ENCODE assay signal across 8 mouse cellular contexts in the genomic region with DNA sequence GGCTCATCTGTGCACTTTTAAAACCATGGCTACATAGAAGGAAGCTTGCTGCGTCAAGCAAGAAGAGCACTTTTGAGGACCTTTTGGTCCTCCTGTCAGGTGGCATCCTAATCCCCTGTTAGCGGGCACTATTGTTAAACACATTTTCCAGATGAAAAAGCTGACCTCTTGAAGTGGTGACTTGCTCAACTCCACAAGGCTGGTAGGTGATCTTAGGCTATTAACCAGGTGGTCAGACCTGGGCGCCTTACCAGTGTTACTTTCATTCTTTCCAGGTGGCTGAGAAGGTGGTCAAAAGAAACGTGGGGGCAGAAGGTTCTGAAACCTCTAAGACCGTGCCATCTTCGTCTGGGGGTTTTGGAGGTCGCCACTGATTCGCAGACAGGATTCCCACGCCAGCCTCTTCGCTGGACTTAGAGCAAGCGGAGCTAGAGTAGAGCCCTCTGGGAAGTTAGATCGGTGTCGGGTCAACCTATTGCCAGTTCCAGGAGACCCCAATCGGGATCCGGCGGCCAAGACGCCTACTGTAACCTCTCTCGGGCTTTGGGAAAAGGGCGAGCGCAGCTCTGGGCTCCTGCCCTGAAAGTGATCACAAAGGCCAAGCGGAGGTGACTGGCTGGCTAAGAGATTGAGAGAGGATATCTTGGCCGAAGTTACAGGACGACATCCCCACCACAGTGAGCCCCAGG. TPM values are rescaled to one million over a fixed set of nuclear protein-coding genes. Genes with fewer than 3 reads are reported as not detected.
DNase-seq lines count a peak whose midpoint lies in the region; ATAC-seq and TF ChIP-seq lines count a peak whose summit lies in the region.

No protein-coding gene starts in this region.

- POLR2A ChIA-PET in Patski (lab: Charles Lee) = interaction anchor here (0.9 to 1.3 kb wide), 3 partner anchors 16 to 38 kb away, joined by 3 to 4 read pairs (median 3); partner anchors contain the start of gene Pi4k2a

- no peak for DNase-seq in kidney, postnatal 36 days
- DNase-seq in Patski (ENCODE audit: low read depth, low spot score) = no peak
- no peak for DNase-seq in hindbrain, embryonic 11.5 days (ENCODE audit: low spot score)
- peak; percentile 90 for DNase-seq in midbrain, embryonic 11.5 days (ENCODE audit: low spot score, missing footprints)
- DNase-seq in cerebellum, adult 11 months = no peak
- DNase-seq in spleen, adult 18-20 months = no peak
- DNase-seq in testis, postnatal 10 days (ENCODE audit: low spot score) = no peak

- in situ Hi-C loops in Patski (cut with MboI; ENCODE audit: low pct_unique_long_range_greater_than_20kb) = no loop called here

- peak overlapping the region; percentile 78 for H3K9ac ChIP-seq in kidney, embryonic 15.5 days
- H3K9ac ChIP-seq in hindbrain, embryonic 11.5 days (ENCODE audit: low read depth, low read length) = peak overlapping the region; percentile 69
- peak overlapping the region; percentile 71 for H3K9ac ChIP-seq in midbrain, embryonic 11.5 days (ENCODE audit: low read length)

- H3K4me2 ChIP-seq in kidney, embryonic 15.5 days = peak overlapping the region; percentile 96
- H3K4me2 ChIP-seq in hindbrain, embryonic 11.5 days (replicated peaks; ENCODE audit: low read depth, low read length) = peak overlapping the region; percentile 98
- H3K4me2 ChIP-seq in midbrain, embryonic 11.5 days = peak overlapping the region; percentile 96

- no peaks in the 10 kb centered on the region for H3K9me3 ChIP-seq in kidney, embryonic 15.5 days (replicated peaks)
- H3K9me3 ChIP-seq in hindbrain, embryonic 11.5 days (ENCODE audit: control insufficient read depth, low read length) = no peaks in the 10 kb centered on the region
- no peaks in the 10 kb centered on the region for H3K9me3 ChIP-seq in midbrain, embryonic 11.5 days (ENCODE audit: control insufficient read depth, low read length)

- H3K27ac ChIP-seq in kidney, embryonic 15.5 days = peak overlapping the region; percentile 91
- no peak overlapping the region for H3K27ac ChIP-seq in hindbrain, embryonic 11.5 days (ENCODE audit: low read depth, low read length)
- no peak overlapping the region for H3K27ac ChIP-seq in midbrain, embryonic 11.5 days (ENCODE audit: low read depth, low read length)

- H3K4me1 ChIP-seq in kidney, embryonic 15.5 days = peaks cover 25% of the 10 kb centered on the region
- H3K4me1 ChIP-seq in hindbrain, embryonic 11.5 days (replicated peaks; ENCODE audit: control insufficient read depth, insufficient read depth, low read length) = peaks cover 3% of the 10 kb centered on the region; the same call in 1 of the 2 replicates
- H3K4me1 ChIP-seq in midbrain, embryonic 11.5 days (ENCODE audit: control insufficient read depth, insufficient read depth, low read length) = peaks cover 6% of the 10 kb centered on the region

- ATAC-seq in kidney, embryonic 15.5 days (replicated peaks; ENCODE audit: low FRiP score) = no peak
- ATAC-seq in Patski = peak; percentile 8
- ATAC-seq in hindbrain, embryonic 11.5 days (ENCODE audit: low FRiP score) = no peak
- no peak; the same call in 1 of the 2 replicates for ATAC-seq in midbrain, embryonic 11.5 days (ENCODE audit: low FRiP score)

- 5% methylated on average over 23 of the region's 23 CpGs for WGBS in kidney, embryonic 15.5 days
- WGBS in hindbrain, embryonic 11.5 days = 8% methylated on average over 23 of the region's 23 CpGs
- WGBS in midbrain, embryonic 11.5 days = 4% methylated on average over 23 of the region's 23 CpGs

- H3K4me3 ChIP-seq in kidney, embryonic 15.5 days (replicated peaks) = peak overlapping the region; percentile 69
- peak overlapping the region; percentile 61 for H3K4me3 ChIP-seq in hindbrain, embryonic 11.5 days (ENCODE audit: low read depth, low read length)
- H3K4me3 ChIP-seq in midbrain, embryonic 11.5 days (ENCODE audit: low read depth, low read length) = peak overlapping the region; percentile 54

- H3K36me3 ChIP-seq in kidney, embryonic 15.5 days = peaks cover 18% of the 10 kb centered on the region
- no peaks in the 10 kb centered on the region for H3K36me3 ChIP-seq in hindbrain, embryonic 11.5 days (ENCODE audit: control insufficient read depth, insufficient read depth, low read length)
- H3K36me3 ChIP-seq in midbrain, embryonic 11.5 days (ENCODE audit: control insufficient read depth, insufficient read depth, low read length) = no peaks in the 10 kb centered on the region

- no peaks in the 10 kb centered on the region; the same call in 1 of the 2 replicates for H3K27me3 ChIP-seq in kidney, embryonic 15.5 days
- H3K27me3 ChIP-seq in Patski = no peaks in the 10 kb centered on the region
- H3K27me3 ChIP-seq in hindbrain, embryonic 11.5 days (ENCODE audit: control insufficient read depth, insufficient read depth, low read length) = 0 out of 2 replicates have a peak, but pooled peaks cover 3% of the 10 kb centered on the region
- peaks cover 3% of the 10 kb centered on the region; the same call in 1 of the 2 replicates for H3K27me3 ChIP-seq in midbrain, embryonic 11.5 days (ENCODE audit: control insufficient read depth, insufficient read depth, low read length)

- CTCF ChIA-PET in Patski (lab: Charles Lee) = interaction anchor here (1.2 to 6.8 kb wide), 7 partner anchors 15 to 93 kb away, joined by 3 to 49 read pairs (median 4); partner anchors contain the start of gene Ankrd2

- TF ChIP-seq CTCF in Patski (IDR thresholded peaks at IDR 0.05) = no peak

RNA-seq across cellular contexts. Expression of gene Avpi1, which starts 0.7 kb away (rescaled TPM):
- 21.5 and 22.6 TPM in 2 replicates for polyA plus RNA-seq in kidney, embryonic 15.5 days (2015; fragmentation: Nextera tagmentation; extraction: Ambion mirVana)
- 34.6 TPM for polyA plus RNA-seq in Patski (2021)
- polyA plus RNA-seq in hindbrain, embryonic 11.5 days (2014; fragmentation: Nextera tagmentation; extraction: Ambion mirVana) = 11.0 and 14.1 TPM in 2 replicates
- polyA plus RNA-seq in midbrain, embryonic 11.5 days (2014; fragmentation: Nextera tagmentation; extraction: Ambion mirVana) = 11.1 and 12.9 TPM in 2 replicates

RNA-seq across cellular contexts. Expression of gene Marveld1, which starts 19.0 kb away (rescaled TPM):
- 9.7 and 9.8 TPM in 2 replicates for polyA plus RNA-seq in kidney, embryonic 15.5 days (2015; fragmentation: Nextera tagmentation; extraction: Ambion mirVana)
- polyA plus RNA-seq in Patski (2021) = 34.3 TPM
- 6.4 and 6.9 TPM in 2 replicates for polyA plus RNA-seq in hindbrain, embryonic 11.5 days (2014; fragmentation: Nextera tagmentation; extraction: Ambion mirVana)
- polyA plus RNA-seq in midbrain, embryonic 11.5 days (2014; fragmentation: Nextera tagmentation; extraction: Ambion mirVana) = 5.3 and 5.9 TPM in 2 replicates

RNA-seq across cellular contexts. Expression of gene Zfyve27, which starts 35.6 kb away (rescaled TPM):
- polyA plus RNA-seq in kidney, embryonic 15.5 days (2015; fragmentation: Nextera tagmentation; extraction: Ambion mirVana) = 26.5 and 29.4 TPM in 2 replicates
- polyA plus RNA-seq in Patski (2021) = 59.5 TPM
- 17.8 and 18.4 TPM in 2 replicates for polyA plus RNA-seq in hindbrain, embryonic 11.5 days (2014; fragmentation: Nextera tagmentation; extraction: Ambion mirVana)
- 15.6 and 16.2 TPM in 2 replicates for polyA plus RNA-seq in midbrain, embryonic 11.5 days (2014; fragmentation: Nextera tagmentation; extraction: Ambion mirVana)

RNA-seq across cellular contexts. Expression of gene Pi4k2a, which starts 37.9 kb away (rescaled TPM):
- polyA plus RNA-seq in kidney, embryonic 15.5 days (2015; fragmentation: Nextera tagmentation; extraction: Ambion mirVana) = 27.4 and 27.7 TPM in 2 replicates
- 47.6 TPM for polyA plus RNA-seq in Patski (2021)
- polyA plus RNA-seq in hindbrain, embryonic 11.5 days (2014; fragmentation: Nextera tagmentation; extraction: Ambion mirVana) = 20.9 and 23.6 TPM in 2 replicates
- 19.9 and 22.1 TPM in 2 replicates for polyA plus RNA-seq in midbrain, embryonic 11.5 days (2014; fragmentation: Nextera tagmentation; extraction: Ambion mirVana)

RNA-seq across cellular contexts. Expression of gene Morn4, which starts 42.0 kb away (rescaled TPM):
- 29.6 TPM in 2 replicates for polyA plus RNA-seq in kidney, embryonic 15.5 days (2015; fragmentation: Nextera tagmentation; extraction: Ambion mirVana)
- polyA plus RNA-seq in Patski (2021) = 38.1 TPM
- 75.1 and 76.1 TPM in 2 replicates for polyA plus RNA-seq in hindbrain, embryonic 11.5 days (2014; fragmentation: Nextera tagmentation; extraction: Ambion mirVana)
- polyA plus RNA-seq in midbrain, embryonic 11.5 days (2014; fragmentation: Nextera tagmentation; extraction: Ambion mirVana) = 65.1 and 65.6 TPM in 2 replicates
